Mouse (Mus musculus) embryonic facial prominence, embryonic 12.5 days (tissue): ENCODE results near the gene Apol7b. TPM values are rescaled to one million over a fixed set of nuclear protein-coding genes. Genes with fewer than 3 reads are reported as not detected.

Experiments
- ATAC-seq: fragments of 200-750 bp; cut with Nextera tagmentation; 2 replicates; pipeline ENCODE4 v1.8.0; 2017; ENCODE audit not compliant: insufficient number of reproducible peaks, insufficient read depth, low FRiP score, low TSS enrichment
- H3K27ac ChIP-seq: fragments of 300-500 bp; sonication (generic); 2 replicates; pipeline ENCODE4 v1.5.1; 2016; ENCODE audit warnings: mild to moderate bottlenecking
- H3K27me3 ChIP-seq: fragments of 300-500 bp; sonication (generic); 2 replicates; pipeline ENCODE4 v1.6.1; 2016; ENCODE audit warnings: mild to moderate bottlenecking, moderate library complexity
- H3K36me3 ChIP-seq: fragments of 300-500 bp; sonication (generic); 2 replicates; pipeline ENCODE4 v1.6.1; 2016; ENCODE audit warnings: mild to moderate bottlenecking
- H3K4me1 ChIP-seq: fragments of 300-500 bp; sonication (generic); 2 replicates; pipeline ENCODE4 v1.6.1; 2016
- H3K4me2 ChIP-seq: fragments of 300-500 bp; sonication (generic); replicated peaks from 2 replicates; pipeline ENCODE4 v1.6.1; 2016; ENCODE audit warnings: mild to moderate bottlenecking, moderate library complexity
- H3K4me3 ChIP-seq: fragments of 300-500 bp; sonication (generic); 2 replicates; pipeline ENCODE4 v1.5.1; 2016; ENCODE audit warnings: mild to moderate bottlenecking
- H3K9ac ChIP-seq: fragments of 300-500 bp; sonication (generic); 2 replicates; pipeline ENCODE4 v1.6.1; 2016; ENCODE audit warnings: mild to moderate bottlenecking, moderate library complexity
- H3K9me3 ChIP-seq: fragments of 300-500 bp; sonication (generic); 2 replicates; pipeline ENCODE4 v1.6.1; 2016; ENCODE audit warnings: mild to moderate bottlenecking, moderate library complexity
- WGBS: fragments of 180-500 bp; shearing (Covaris S2); methylation state at CpG from one replicate; pipeline ENCODE4 v1.1.7; 2016; 5-methylcytosine and 5-hydroxymethylcytosine counted together
- polyA plus RNA-seq: library from polyadenylated mRNA; unstranded; fragments of >200 nt; fragmentation: Nextera tagmentation; extraction: Ambion mirVana; gene quantifications from 2 replicates; pipeline ENCODE4 v1.2.1, GENCODE M21; 2016

The Apol7b gene
- polyA plus RNA-seq, 1 experiment from 2014 or later = not detected

GRCm38 (mm10) chr15:77381481-77381880, 65.8 kb downstream of the Apol7b start:
- Histone ChIP-seq H3K27me3 (no peaks in the 10 kb centered on the region), H3K9ac (no peak overlapping the region), H3K9me3 (no peaks in the 10 kb centered on the region), H3K27ac (no peak overlapping the region), H3K4me3 (no peak overlapping the region), H3K4me2 (no peak overlapping the region), H3K36me3 (no peaks in the 10 kb centered on the region), H3K4me1 (no peaks in the 10 kb centered on the region)
- no peak for ATAC-seq
- 78% methylated on average over 6 of the region's 6 CpGs for WGBS

GRCm38 (mm10) chr15:77379921-77380320, 67.4 kb downstream of the Apol7b start:
- Histone ChIP-seq H3K36me3 (no peaks in the 10 kb centered on the region), H3K4me3 (no peak overlapping the region), H3K27me3 (no peaks in the 10 kb centered on the region), H3K4me2 (no peak overlapping the region), H3K9ac (no peak overlapping the region), H3K4me1 (no peaks in the 10 kb centered on the region), H3K9me3 (no peaks in the 10 kb centered on the region), H3K27ac (no peak overlapping the region)
- 43% methylated on average over 4 of the region's 4 CpGs for WGBS
- no peak for ATAC-seq

- Histone ChIP-seq H3K4me2 (no peak overlapping the region), H3K27ac (no peak overlapping the region), H3K9me3 (no peaks in the 10 kb centered on the region), H3K4me1 (no peaks in the 10 kb centered on the region), H3K4me3 (no peak overlapping the region), H3K27me3 (no peaks in the 10 kb centered on the region), H3K9ac (no peak overlapping the region), H3K36me3 (no peaks in the 10 kb centered on the region)
- no peak for ATAC-seq
- WGBS = 92% methylated on average over 4 of the region's 4 CpGs
These were observed 69.9 kb downstream of the Apol7b start for GRCm38 (mm10) chr15:77377419-77377818.

GRCm38 (mm10) chr15:77376920-77377319, 70.4 kb downstream of the Apol7b start:
- H3K4me3 ChIP-seq = no peak overlapping the region
- WGBS = 85% methylated on average over 7 of the region's 7 CpGs
- no peaks in the 10 kb centered on the region for H3K9me3 ChIP-seq
- H3K27ac ChIP-seq = no peak overlapping the region
- H3K9ac ChIP-seq = no peak overlapping the region
- no peaks in the 10 kb centered on the region for H3K36me3 ChIP-seq
- no peaks in the 10 kb centered on the region for H3K4me1 ChIP-seq
- no peak overlapping the region for H3K4me2 ChIP-seq
- no peak for ATAC-seq
- no peaks in the 10 kb centered on the region for H3K27me3 ChIP-seq

Other genes starting within 250 kb of the Apol7b start
- 96.4 and 96.9 TPM in 2 replicates for gene Rbfox2, start 140.5 kb downstream of the Apol7b start, polyA plus RNA-seq
- not detected in 2 replicates for gene Apol7a, start 48.4 kb downstream of the Apol7b start, polyA plus RNA-seq
- gene Apol9a, start 36.4 kb downstream of the Apol7b start, polyA plus RNA-seq = not detected in 2 replicates
- gene Apol10a, start 29.6 kb upstream of the Apol7b start, polyA plus RNA-seq = not detected in 2 replicates
- gene Apol11a, start 60.8 kb upstream of the Apol7b start, polyA plus RNA-seq = not detected in 2 replicates
- not detected in 2 replicates for gene Apol7c, start 85.8 kb upstream of the Apol7b start, polyA plus RNA-seq
- not detected in 2 replicates for gene 1700025B11Rik, start 114.4 kb upstream of the Apol7b start, polyA plus RNA-seq
- 0.12 TPM in 1 of 2 replicates, not detected in the other for gene Apol10b, start 148.6 kb upstream of the Apol7b start, polyA plus RNA-seq
- gene Gm36245, start 151.8 kb upstream of the Apol7b start, polyA plus RNA-seq = not detected in 2 replicates
- not detected in 2 replicates for gene Apol11b, start 195.8 kb upstream of the Apol7b start, polyA plus RNA-seq